Mouse (Mus musculus) kidney, postnatal 14 days (tissue): ENCODE results near the gene Rell1.

ENCODE experiments used
- DNase-seq: peaks from one replicate; pipeline ENCODE4 v3.0.0; 2022; ENCODE audit warnings: mixed read lengths

Gene Rell1

DNA sequence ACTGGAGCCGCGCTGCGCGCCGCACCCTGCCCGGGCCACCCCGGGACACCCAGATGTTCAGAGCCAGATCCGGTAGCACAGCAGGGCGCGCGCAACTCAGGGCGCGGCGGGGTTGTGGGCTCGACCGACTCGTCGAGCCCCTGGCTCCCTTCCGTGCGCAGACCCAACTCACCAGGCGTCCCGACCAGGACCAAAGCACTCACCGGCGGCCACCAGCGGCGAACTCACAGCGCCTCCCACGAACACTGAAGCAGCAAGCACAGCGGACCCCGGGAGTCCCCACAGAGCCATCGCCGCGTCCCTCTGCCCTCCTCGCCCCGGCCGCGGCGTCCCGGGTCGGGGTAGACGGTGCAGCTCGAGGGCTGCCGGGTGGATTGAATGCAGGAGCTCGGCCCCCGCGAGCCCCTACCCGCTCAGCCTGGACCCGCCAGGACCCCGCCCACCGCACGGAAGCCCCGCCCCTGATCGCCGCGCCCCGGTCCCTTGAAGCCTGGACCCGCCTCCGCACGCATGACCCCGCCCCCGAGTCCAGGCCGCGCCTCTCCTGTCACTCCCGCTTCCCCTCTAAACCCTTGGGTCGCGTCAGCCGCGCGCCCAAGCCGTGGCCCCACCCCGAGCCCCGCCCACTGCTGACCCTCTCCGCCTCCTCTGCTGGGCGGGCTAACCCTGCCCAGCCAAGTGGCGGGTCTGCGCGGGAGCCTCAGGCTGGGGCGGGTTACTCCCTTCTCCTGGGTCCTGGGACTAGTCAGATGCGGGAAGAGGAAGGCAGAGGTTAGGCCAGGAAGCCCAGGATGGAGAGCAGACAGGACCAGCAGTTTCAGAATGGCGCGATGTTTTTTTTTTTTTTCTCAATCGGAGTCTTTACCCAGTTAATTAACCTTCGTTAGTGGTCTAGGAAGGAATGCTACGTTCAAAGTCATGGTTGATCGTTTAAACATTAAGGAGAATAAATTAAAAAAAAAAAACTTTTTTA is at the start of gene Rell1:
TSS of gene Rell1 (minus strand) at position 455 of the 973 bp plus-strand sequence.
- DNase-seq, result peak; percentile 99

DNA sequence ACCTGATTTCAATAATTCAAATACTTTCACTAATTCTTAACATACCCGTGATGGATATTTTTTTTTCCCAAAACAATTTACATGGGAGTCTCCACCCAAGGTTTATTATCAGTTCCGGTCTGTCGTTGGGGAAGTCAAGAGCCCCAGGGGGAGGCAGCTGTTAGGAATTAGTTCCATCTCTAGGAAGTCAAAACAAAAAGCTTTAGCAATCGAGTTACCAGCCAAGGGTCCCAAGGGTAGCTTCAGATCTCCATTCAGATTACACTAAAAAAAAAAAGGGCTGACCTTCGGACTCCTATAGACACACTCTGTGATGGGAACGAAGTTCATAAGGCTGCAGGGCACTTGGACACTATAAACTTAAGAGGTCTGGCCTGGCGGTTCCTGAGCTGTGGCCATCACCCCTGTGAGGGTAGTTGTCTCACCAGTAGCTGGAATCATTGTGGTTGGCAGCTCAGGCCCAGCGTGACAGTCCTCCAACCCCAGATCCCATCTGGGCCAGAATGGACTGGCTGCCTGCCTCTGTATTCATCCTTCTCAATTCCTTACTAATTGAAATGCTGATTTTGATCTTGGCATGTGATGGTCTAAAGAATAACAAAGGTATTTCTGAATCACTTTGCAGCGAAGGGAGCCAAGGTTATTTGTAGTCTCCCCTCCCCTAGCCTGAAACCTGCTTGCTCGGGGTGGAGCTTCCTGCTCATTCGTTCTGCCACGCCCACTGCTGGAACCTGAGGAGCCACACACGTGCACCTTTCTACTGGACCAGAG is 44.1 kb upstream of the Rell1 start:
- no peak for DNase-seq

DNA sequence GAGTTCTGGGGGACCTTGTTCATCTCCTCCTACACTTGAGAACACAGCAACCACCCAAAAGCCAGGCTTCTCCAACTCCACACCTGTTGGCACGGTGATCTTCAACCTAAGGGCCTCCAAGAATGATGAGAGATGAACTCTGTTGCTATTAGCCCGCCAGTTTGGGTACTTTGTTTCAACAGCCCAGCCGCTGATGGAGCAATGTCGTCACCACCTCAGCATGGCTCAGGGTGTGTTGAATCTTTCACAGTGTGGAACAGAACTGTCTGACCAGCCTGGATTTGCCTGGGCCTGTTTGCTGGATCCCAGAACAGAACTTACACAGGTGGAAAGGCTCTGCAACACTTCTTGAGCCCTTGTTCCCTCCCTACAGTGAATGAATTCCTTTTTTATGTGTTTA is 37.9 kb upstream of the Rell1 start:
- no peak for DNase-seq

DNA sequence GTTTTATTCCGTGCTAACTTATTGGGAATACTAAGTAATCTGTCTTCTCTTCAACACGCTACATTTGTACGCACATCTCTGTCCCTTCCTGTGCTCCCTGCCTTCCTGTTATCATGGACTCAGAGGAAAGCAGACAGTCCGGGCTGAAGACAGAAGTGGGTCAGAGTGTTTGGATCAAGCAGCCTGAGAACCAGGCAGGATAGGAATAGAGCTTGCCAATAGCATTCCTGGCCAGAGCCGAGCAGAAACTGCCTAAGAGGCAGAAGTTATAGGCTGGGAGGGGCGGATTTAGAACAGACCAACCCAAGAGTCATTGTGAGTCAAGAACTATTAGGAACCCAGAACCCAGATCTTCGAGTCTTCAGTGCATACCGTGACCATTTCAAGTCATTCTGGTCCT is 34.6 kb upstream of the Rell1 start:
- no peak for DNase-seq

DNA sequence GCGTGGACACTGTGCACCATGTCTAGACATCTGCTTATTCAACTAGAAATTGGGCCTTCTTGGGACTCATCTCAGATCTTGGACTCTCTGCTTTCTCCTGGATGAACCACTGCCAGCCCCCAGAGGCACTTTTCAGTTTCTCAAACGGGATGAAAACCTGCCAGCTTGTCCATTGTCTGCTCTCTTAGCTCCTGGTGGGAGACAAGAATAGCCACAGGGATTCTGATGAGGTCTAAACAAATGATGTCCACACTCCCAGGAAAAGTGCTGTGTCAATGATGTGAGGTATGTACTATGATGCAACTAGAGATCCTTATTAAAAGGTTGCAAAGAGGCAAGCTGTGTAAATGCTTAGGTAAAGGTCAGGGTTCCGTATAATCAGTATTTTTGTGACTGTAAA is 25.2 kb upstream of the Rell1 start:
- no peak for DNase-seq

DNA sequence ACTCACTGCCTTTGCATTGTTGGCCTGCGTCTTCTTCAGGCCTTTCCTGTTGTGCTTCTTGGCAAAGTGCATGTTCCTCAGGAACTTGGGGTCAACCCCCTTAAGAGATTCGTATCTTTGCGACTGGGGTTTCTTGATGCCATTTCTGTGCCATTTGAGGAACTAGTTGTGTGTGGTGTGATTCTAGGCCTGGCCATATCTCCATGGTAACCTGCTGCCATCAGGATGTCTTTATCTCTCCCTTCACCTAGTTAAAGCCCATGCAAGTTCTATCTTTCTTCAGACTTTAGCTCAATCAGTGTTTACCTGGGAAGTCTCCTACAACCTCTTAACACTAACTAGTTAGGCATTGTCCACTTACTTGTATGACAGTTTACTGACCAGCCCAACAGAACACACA is 22.0 kb upstream of the Rell1 start:
- DNase-seq, result no peak

DNA sequence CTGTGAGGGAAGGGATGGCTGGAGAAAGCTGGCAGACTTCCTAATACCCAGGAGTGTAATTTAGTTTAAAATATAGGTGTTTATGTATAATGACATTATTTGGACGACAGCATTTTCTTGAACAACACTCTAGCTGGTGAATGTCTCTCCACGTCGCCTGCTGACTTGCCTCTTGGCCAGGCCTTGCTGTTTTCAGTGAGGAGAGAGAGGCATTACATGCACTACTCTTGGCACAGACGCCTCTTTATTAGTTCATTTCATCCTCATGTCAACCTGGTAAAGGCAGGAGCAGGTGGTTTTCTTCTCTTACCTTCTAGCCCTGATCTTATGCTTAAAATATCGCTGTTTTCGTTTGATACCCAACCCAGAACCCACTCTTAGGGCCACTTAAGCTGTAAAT is 17.6 kb upstream of the Rell1 start:
- no peak for DNase-seq

DNA sequence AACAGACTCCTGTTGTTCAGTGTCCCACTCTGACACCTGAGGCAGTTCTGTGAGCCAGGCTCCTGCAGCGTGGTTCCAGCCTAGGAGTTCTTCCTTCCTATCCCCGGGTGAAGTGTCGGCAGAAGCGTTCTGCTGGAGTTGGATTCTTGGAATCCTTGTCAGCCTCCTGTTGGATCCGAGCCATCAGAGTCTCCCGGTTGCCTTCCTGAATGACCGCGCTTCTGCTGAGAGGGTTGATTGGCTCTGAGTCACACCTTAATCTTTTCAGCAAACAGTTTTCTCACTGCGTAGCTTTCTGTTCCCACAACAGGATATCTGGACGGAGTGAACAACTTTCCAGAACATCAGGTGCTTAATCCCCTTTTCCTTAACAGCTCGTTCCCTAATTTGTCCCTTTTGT is 13.6 kb upstream of the Rell1 start:
- DNase-seq, result peak; percentile 73

DNA sequence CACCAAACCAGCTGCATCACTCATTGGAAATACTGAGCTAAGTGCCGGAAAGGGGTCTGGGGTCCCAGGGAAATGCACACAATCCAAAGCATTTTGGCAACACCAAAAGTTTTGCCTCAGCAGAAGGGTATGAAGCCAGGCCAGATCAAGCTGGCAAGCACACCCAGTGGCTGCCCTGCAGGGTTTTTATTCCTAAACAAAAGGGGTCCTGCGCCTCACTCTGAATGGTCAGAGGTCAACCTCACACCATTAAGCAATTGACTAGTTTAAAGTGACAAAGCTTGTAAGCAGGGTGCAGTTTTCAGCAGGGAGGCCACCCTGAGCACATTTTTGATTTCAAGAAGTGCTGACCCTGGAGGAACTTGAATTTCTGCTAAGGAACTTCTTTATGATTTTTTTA is 2.3 kb upstream of the Rell1 start:
- no peak for DNase-seq

DNA sequence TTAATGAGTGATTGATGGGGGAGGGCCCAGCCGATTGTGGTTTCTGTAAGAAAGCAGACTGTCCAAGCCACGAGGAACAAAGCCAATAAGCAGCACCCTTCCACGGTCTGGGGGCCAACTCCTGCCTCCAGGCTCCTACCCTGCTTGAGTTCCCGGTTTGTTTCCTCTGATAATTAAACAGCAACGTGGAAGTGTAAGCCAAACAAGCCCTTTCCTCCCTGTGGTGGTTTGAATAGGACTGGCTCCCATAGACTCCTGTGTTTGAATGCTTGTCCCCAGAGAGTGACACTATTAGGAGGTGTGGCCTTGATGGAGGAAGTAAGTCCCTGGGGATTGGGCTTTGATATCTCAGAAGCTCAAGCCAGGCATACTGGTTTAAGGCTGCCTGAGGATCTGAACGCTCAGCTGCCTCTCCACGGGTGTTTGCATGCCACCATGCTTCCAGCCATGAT is 1.6 kb upstream of the Rell1 start:
- DNase-seq, result peak; percentile 19

DNA sequence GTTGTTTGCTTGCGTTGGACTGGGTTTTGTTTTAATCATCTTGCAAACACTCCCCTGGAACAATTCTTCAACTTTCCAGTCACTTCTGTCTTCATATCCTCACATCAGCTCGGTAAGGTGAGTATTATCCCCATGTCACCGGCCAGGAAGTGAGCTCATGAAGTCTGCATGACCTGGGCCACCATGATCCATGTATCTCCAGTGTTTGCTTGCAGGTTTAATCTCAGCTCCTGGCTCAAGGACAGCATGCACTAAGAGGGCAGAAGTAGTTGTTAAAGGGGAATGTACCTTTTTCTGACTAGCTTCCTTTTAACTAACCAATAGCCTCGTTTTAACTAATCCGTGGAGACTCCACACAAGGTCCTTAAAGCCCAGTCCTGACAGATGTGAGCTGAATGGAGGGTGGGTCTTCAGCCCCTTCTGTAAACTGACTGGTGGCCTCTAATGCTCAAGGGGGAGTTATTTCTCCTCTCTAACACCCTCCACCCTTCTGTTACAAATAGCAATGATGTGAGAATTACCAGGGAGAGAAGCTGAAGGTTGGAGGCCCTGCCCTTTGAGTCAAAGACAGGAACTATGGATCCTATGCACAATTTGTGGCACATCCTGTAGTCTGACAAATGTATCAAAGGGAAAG is 897 bp upstream of the Rell1 start:
- DNase-seq, result peak; percentile 17

DNA sequence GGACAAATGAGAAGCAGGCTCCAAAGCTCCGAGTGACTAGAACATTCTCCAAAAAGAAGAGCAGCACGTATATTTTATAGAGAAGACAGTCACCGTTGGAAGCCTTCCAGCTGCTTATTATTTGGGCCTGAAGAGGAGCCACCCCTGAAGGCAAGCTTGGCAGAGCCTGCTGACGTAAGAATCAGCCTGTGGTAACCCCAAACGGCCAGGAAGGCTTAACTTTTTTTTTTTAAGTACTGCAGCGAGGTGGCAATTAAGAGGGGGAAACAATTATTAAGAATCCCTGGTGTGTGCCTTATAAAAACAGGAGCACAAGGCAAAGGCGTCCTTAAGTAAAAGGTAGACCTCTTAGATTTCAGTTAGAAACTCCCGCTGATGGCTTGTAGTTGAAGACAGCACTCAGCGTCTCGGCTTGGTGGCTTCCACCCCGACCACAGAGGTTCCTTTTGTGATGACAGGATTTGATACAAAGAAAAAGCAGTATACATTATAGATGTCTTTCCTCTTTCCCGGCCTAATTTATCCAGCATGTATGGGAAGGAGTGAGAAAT is 1.0 kb downstream of the Rell1 start:
- DNase-seq, result peak; percentile 33

DNA sequence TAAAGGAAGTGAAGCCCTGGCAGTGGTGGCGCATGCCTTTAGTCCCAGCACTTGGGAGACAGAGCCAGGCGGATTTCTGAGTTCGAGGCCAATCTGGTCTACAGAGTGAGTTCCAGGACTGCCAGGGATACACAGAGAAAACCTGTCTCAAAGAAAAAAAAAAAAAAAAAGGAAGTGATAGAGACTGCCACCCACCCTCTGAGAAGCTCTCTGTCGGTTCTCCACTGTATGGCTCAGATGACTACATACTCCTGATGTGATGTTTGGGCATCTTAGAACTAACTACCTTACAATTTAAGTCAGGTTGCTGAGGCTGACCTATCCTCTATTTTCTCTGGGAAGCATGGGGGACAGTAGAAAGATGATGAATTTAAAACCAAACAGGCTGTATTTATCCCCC is 2.3 kb downstream of the Rell1 start:
- no peak for DNase-seq

DNA sequence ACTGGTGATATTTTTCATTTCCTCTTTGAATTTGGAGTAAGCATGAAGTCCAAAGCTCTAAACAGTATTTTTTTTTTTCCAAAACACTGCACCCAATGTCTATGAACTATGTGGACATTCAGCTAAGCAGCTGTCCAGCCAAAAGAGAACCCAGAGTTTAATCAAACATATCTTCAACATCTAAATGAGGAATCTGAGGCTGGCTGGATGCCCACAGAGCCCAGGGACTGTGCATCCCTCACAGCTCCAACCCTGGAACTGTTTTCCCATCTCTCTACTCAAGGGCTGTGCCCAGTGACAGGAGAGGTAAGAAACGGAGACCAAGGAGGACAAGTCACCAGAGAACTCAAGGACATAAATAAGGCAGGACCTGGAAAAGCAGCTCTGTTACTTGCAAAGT is 2.8 kb downstream of the Rell1 start:
- DNase-seq, result peak; percentile 38

DNA sequence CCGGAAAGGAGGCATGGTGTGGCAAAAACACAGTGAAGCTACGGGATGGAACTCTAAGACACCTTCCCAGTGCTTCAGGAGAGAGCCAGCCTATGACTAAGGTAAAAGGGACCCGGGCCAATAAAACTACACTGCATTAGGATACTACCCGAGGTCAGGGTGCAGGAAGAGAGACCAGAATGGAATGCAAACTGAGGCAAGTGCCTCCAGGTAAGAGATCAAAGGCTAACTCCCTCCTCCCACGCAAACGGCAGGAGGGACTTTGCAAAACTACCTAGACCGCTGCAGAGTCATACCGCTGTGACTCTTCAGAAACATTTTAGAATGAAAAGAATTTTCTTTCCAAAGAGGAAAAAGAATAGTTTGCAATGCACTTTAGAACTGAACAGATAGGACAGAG is 4.1 kb downstream of the Rell1 start:
- no peak for DNase-seq

DNA sequence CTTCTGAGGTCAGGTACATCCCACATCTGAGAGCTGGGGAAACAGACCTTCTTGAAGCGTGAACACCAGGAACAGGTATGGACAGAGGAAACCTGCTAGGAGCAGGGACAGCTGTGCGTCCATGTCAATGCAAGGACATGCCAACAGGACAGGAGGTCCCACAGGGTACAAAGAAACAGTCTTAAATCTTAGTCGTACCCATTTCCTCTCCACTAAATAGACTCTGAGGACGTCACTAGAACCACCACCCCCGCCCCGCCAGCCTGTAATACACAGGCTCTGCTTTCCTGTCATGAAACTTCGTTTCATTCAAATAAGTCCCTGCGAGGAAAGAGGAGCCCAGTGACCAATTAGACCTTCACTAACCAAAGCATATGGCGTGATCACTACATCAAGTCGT is 7.0 kb downstream of the Rell1 start:
- no peak for DNase-seq

DNA sequence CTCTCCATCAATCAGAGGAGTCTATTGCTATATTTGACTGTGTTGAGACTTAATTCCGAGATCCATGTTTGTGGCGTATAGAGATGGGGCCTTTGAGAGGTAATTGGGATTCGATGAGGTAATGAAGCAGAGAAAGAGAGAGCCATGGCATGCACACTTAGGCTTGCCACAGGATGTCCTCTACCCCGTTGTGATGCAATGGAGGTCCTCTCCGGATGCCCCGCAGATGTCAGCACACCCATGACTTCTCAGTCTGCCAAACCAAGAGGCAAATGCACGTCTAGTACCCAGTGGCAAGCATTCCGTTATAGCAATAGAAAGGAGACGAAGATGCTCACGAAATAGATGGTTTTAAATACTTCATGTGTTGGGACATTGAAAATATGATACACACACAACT is 8.1 kb downstream of the Rell1 start:
- DNase-seq, result no peak

DNA sequence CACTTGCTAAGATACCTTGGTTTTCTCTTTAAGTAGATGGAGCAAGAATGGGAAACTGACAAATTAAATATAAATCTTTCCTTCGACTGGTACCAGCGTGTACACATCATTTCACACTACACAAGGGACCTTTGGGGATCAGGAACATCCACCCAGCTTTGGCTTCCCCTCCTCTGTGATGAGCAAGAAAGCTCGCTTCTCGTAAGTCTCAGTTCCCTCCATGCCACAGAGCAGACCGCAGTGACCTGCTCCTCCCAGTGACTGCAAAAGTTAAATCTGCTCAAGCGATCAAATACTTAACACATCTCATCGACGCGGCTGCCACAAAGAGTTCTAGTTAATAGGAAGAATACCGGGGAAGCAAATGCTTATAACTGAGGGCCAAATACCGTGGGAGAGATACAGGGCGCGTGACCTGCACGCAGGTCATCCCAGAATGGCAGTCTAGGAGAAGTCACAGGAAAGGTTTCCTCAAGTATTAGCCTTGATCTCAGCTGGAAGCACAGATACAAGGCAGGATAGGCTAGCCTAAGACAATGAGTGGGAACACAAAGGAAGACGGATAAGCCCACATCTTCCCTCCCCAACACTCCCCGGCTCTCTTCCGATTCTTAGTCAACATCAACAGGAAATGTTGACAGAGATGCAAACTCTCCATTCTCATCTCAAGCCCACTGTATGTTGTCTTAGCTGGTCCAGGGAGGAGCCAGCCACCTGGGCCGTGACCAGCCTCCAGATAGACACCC is 9.6 kb downstream of the Rell1 start:
- DNase-seq, result no peak

DNA sequence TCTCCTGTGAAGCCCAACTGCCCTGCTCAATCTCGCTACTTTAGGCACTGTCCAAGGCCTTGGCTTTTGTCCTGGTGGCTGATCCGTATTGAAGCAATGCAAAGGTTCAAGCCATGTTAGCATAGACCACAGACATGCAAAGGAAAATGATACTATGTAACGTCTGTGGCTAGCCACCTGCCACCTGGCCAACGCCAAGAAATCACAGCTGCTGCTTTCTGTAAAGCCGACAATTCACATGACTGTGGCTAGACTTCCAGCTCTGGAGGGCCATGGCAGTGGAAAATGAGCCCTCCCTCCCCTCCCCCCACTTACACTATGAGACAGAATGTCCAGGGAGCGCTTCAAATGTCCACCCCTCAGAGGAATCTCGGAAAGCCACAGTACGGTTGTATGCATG is 11.1 kb downstream of the Rell1 start:
- DNase-seq, result no peak

DNA sequence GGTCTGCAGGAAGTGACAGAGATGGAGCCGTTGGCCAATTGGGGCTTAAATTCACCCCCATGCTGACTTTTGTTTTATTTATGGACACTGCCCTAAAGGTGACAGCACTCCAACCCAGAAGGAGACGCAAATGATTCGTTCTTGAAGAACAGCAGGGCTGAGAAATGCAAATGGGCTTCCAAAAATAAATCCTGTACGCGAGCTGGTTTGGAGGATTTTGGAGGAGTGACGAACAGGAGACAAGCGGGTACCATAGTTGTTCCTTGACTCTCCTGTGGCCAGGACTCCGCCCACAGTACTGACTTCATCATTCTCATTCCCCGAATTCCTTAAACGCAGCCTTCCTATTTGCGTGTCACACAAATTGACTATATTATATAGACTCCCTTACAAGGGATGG is 12.3 kb downstream of the Rell1 start:
- no peak for DNase-seq

DNA sequence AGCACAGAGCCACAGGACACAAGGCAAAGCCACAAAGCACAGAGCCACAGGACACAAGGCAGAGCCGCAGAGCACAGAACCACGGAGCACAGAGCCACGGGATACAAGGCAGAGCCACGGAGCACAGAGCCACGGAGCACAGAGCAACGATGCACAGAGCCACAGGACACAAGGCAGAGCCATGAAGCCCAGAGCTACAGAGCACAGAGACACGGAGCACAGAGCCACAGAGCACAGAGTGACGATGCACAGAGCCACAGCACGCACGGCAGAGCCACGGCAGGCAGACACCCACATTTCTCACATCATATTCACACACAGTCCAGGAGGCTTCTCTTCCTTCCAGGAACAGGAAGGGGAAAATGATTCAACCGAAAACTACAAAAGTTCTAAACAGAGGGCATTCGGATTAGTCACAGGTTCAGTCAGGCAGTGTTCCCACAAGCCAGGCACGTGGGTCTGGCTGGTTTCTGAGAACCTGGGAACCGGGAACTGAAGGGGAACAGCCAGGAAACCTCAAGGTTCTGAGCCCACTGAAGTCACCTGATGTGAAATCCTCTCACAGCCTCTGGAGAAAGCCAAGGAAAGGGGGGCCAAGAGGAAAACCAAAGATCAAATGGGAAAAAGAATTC is 15.2 kb downstream of the Rell1 start:
- no peak for DNase-seq

DNA sequence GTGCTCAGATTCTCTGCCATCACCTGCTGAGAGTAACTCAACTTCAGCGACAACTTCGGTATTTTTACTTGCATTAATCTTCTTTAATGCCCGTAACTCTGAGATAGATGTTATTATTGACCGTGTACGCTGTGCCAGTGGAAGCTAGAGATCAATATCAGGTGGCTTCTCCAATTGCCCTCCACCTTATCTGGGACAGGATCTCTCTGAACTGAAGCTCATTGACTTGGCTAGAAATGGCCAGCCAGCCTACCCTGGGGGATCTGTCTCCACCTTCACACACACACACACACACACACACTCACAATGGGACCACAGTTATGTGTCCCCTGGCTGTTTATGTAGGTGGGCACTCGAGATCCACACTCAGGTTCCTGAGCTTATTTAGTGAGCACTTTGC is 16.7 kb downstream of the Rell1 start:
- DNase-seq, result no peak
